Mouse (Mus musculus) adrenal gland, postnatal 14 days (tissue): ENCODE measurements around the gene Ifitm6. TPM values are rescaled to one million over a fixed set of nuclear protein-coding genes. Genes with fewer than 3 reads are reported as not detected.
"Not testable (repeated sequence)": the region's sequence is repeated elsewhere in the genome, so short reads cannot be mapped to it uniquely, and the experiment has no call there.

Experiments used
- DNase-seq: peaks from one replicate; pipeline ENCODE4 v3.0.0; 2021; ENCODE audit warnings: mixed read lengths
- total RNA-seq: library from RNA; stranded (reverse); gene quantifications from 2 replicates; pipeline ENCODE4 v1.2.3, GENCODE M21; 2021

Ifitm6 gene
- total RNA-seq, 1 experiment from 2014 or later: 0.89 TPM

DNA sequence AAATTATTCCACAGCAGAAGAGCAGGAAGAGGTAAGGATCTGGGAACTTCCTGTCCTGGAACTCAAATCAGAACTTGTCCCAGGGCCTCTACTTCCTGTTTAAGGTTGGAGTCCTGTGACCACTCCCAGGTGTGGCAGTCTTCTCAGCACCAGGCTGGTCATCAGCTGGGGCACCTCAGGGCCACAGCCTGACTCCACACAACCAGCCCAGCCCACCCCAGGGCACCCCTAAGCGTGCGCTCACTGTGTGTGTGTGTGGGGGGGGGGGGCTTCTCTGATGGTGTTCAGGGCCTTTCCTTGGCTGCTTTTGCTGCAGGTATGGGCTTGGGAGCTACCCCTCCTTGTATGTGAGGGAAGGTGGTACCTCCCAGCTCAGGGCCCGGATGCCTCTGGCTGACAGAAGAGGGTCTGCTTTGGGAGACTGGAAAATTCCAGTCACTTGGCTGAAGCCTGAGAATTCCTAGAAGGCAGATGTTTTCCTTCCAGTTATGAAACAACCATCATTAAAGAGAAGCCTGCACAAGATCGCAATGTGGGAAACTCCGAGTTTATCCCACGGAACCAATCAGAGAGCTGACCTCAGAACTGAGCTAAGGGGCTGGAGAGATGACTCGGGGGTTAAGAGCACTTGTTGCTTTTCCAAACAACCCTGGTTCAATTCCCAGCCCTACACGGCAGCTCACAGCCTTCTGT is 46.1 kb downstream of the Ifitm6 start:
- no peak for DNase-seq

DNA sequence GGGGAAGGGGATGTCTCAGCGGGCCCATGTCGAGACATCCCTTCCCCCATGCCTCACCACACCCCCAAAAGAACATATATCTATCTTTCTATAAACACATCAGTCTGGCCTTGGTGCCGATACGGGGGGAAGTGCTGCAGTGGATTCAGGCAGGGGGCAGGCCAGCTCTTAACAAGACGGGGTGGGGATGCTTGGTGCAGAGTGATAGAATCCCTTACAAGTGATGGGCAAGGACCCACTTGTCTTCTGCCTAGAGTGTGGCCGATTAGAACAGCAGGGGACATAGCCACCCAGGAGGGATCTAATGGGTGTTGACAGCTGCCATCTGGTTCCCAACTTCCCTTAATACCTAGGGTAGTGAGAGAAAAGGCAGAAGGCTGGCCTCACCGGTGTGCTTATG is 46.8 kb downstream of the Ifitm6 start:
- no peak for DNase-seq

GRCm38 (mm10) chr7:140968710-140969109 is 49.0 kb downstream of the Ifitm6 start:
- DNase-seq: not testable (repeated sequence)

GRCm38 (mm10) chr7:140967862-140968591 is 49.7 kb downstream of the Ifitm6 start:
- no peak for DNase-seq

DNA sequence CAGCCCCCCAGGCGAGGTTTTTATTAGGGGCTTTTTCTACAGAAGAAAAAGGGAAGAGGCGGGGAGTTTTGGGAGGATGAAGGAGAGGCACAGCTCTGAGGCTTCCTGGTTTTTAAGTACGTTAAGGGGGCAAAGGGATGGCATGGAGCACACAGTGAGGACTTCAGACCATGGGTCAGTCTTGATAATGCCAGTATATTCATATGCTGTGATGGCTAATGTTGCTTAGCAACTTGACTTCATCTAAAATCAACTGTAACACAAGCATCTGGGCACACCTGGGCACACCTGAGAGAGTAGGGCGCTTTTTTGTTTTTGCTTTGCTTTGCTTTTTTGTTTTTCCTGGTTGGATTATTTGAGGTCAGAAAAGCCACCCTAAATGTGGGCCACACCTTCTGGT is 50.8 kb downstream of the Ifitm6 start, which contains the start of gene Ifitm1:
Gene Ifitm1 (plus strand): TSS at position 301 of the 400 bp plus-strand sequence.
- DNase-seq: no peak

Other genes with a start within 250 kb of the Ifitm6 start
- gene Syce1, start 230.1 kb downstream of the Ifitm6 start, total RNA-seq: not detected in 2 replicates
- 1.9 and 2.6 TPM in 2 replicates for gene Zfp941, start 195.7 kb downstream of the Ifitm6 start, total RNA-seq
- gene Urah, start 182.9 kb downstream of the Ifitm6 start, total RNA-seq: 1.4 and 31.0 TPM in 2 replicates
- not detected in 2 replicates for gene Scgb1c1, start 172.4 kb downstream of the Ifitm6 start, total RNA-seq
- not detected in 2 replicates for gene Odf3, start 170.1 kb downstream of the Ifitm6 start, total RNA-seq
- gene Gm45785, start 161.6 kb downstream of the Ifitm6 start, total RNA-seq: 0.89 TPM in 1 of 2 replicates, not detected in the other
- gene Ric8a, start 161.0 kb downstream of the Ifitm6 start, total RNA-seq: 44.8 and 61.1 TPM in 2 replicates
- gene Bet1l, start 160.3 kb downstream of the Ifitm6 start, total RNA-seq: 27.4 and 32.1 TPM in 2 replicates
- 114 TPM in 2 replicates for gene Psmd13, start 136.0 kb downstream of the Ifitm6 start, total RNA-seq
- 63.5 and 64.7 TPM in 2 replicates for gene Sirt3, start 135.6 kb downstream of the Ifitm6 start, total RNA-seq
- 3,010 and 3,145 TPM in 2 replicates for gene Cox8b, start 117.5 kb downstream of the Ifitm6 start, total RNA-seq
- gene Nlrp6, start 97.0 kb downstream of the Ifitm6 start, total RNA-seq: 1.5 and 6.6 TPM in 2 replicates
- 26.9 and 28.9 TPM in 2 replicates for gene Pgghg, start 76.5 kb downstream of the Ifitm6 start, total RNA-seq
- 0.63 and 1.4 TPM in 2 replicates for gene Ifitm5, start 67.6 kb downstream of the Ifitm6 start, total RNA-seq
- gene Gm45717, start 62.0 kb downstream of the Ifitm6 start, total RNA-seq: 1.1 TPM in 1 of 2 replicates, not detected in the other
- 458 and 515 TPM in 2 replicates for gene Ifitm2, start 61.9 kb downstream of the Ifitm6 start, total RNA-seq
- gene Ifitm1, start 50.7 kb downstream of the Ifitm6 start, total RNA-seq: 7.3 and 13.5 TPM in 2 replicates
- gene Ifitm3, start 7.2 kb downstream of the Ifitm6 start, total RNA-seq: 124 and 169 TPM in 2 replicates
- not detected in 2 replicates for gene Gm17387, start 11.2 kb upstream of the Ifitm6 start, total RNA-seq
- gene B4galnt4, start 43.2 kb upstream of the Ifitm6 start, total RNA-seq: 1.4 and 2.7 TPM in 2 replicates
- gene Pkp3, start 60.3 kb upstream of the Ifitm6 start, total RNA-seq: 0.96 and 3.5 TPM in 2 replicates
- gene Sigirr, start 82.6 kb upstream of the Ifitm6 start, total RNA-seq: 7.5 and 10.0 TPM in 2 replicates
- gene Ano9, start 99.9 kb upstream of the Ifitm6 start, total RNA-seq: 0.22 and 0.38 TPM in 2 replicates
- gene Ptdss2, start 104.5 kb upstream of the Ifitm6 start, total RNA-seq: 46.2 and 49.6 TPM in 2 replicates
- 186 and 200 TPM in 2 replicates for gene Rnh1, start 154.9 kb upstream of the Ifitm6 start, total RNA-seq
- 81.7 and 83.6 TPM in 2 replicates for gene Hras, start 176.1 kb upstream of the Ifitm6 start, total RNA-seq
- 7.6 and 9.6 TPM in 2 replicates for gene Lrrc56, start 176.2 kb upstream of the Ifitm6 start, total RNA-seq
- gene Lmntd2, start 196.2 kb upstream of the Ifitm6 start, total RNA-seq: 0.26 and 0.34 TPM in 2 replicates
- 4.9 and 5.2 TPM in 2 replicates for gene Rassf7, start 197.9 kb upstream of the Ifitm6 start, total RNA-seq
- 78.2 and 80.2 TPM in 2 replicates for gene Phrf1, start 210.9 kb upstream of the Ifitm6 start, total RNA-seq
- gene Irf7, start 248.6 kb upstream of the Ifitm6 start, total RNA-seq: 5.2 and 7.7 TPM in 2 replicates